Mouse (Mus musculus) liver, embryonic 14.5 days (tissue): Measurements from ENCODE around the gene Shbg.
A peak's percentile ranks its signal among the peaks of the same experiment; 100 is the strongest.

ENCODE experiments used
- CTCF ChIP-seq: IDR thresholded peaks from 2 replicates; pipeline ENCODE4 v1.5.1; 2016; ENCODE audit warnings: antibody characterized with exemption, low read depth, control low read depth
- EP300 ChIP-seq: IDR thresholded peaks from 2 replicates; pipeline ENCODE4 v1.6.1; 2016; ENCODE audit warnings: antibody characterized with exemption, low read depth

DNA sequence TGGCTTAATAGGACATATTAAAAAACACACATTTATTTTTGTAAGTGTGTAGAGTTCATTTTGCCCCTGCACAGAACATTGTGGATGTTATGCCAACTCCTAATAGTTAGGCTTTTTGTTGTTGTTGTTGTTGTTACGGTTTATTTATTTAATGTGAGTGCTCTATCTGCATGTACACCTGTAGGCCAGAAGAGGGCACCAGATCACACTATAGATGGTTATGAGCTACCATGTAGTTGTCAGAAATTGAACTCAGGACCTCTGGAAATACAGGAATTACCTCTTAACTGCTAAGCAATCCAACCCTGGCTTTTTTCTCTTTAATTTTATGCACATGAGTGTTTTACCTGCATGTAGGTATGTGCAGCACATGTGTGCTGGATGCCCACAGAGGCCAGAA lies 12.1 kb upstream of the Shbg start:
- TF ChIP-seq EP300 (no peak), CTCF (peak; percentile 74)
